Mouse (Mus musculus): ENCODE data around the gene Tepp. TPM values are rescaled to one million over a fixed set of nuclear protein-coding genes. Genes with fewer than 3 reads are reported as not detected.

The Tepp gene
- polyA plus RNA-seq, 1 experiment from 2014 or later, result 0.80 TPM

DNA sequence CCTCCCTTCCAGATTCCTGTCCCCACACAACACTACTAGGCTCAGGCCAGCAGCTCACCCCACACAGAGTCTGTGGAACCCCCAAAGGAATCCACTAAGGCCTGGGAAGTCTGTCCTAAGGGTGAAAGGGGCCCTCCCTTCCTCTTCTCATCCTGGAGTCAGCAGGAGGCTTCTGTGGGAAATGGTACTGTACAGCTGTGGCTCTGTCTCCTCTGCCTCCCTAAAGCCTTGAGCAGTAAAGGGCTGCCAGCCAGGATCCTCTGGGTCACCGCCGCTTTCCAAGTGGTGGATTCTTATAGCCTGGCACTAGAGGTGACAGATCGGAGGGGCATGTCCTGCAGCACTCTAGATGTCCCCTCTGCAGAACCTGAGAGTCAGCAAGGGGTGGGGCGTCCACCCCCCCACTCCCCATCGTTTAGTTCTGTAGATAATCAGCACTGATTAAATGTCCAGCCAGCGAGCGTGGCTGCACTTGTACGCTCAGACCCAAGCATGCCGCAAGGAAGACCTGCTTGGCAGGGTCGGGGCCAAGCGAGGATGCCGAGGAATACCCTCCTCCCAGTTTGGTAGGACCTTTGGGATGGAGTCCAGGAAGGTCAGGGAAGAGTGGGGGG, 63.1 kb downstream of the Tepp start:
- Histone ChIP-seq H3K4me2 (ENCODE audit: low read length) (no peak overlapping the region), H3K27ac (ENCODE audit: low read depth, low read length) (no peak overlapping the region), H3K4me1 (ENCODE audit: control insufficient read depth, insufficient read depth, low read length) (no peaks in the 10 kb centered on the region), H3K9ac (ENCODE audit: low read length) (no peak overlapping the region), H3K9me3 (replicated peaks; ENCODE audit: control insufficient read depth, low read length) (no peaks in the 10 kb centered on the region), H3K27me3 (replicated peaks; ENCODE audit: control insufficient read depth, insufficient read depth, low read length) (no peaks in the 10 kb centered on the region), H3K36me3 (ENCODE audit: control insufficient read depth, insufficient read depth, low read length) (peaks cover 46% of the 10 kb centered on the region), H3K4me3 (ENCODE audit: low read depth, low read length) (no peak overlapping the region)
- no peak for DNase-seq (ENCODE audit: low spot score)
- ATAC-seq, result no peak
- WGBS, result 87% methylated on average over 12 of the region's 12 CpGs

DNA sequence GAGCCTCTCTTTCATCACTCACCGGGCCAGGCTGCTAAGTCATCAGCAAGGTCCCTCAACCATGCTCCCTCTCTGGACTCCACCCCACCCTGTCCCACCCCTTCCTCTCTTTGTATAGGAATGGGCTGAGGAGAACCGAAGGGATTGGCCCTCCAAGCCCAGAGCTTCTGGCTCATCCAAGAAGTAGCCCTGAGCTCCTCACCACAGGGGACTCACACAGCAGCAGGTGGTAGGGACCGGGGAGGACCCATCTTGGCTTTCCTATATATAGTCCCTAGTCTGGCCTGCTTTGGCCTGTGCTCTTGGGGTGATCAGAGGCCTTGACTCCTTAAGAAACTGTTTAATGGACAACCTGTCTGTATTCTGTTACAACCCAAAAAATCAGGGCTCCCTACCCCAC, 64.1 kb downstream of the Tepp start:
- no peak overlapping the region for H3K4me3 ChIP-seq (ENCODE audit: low read depth, low read length)
- no peaks in the 10 kb centered on the region for H3K9me3 ChIP-seq (replicated peaks; ENCODE audit: control insufficient read depth, low read length)
- H3K4me1 ChIP-seq (ENCODE audit: control insufficient read depth, insufficient read depth, low read length), result no peaks in the 10 kb centered on the region
- no peak for DNase-seq (ENCODE audit: low spot score)
- ATAC-seq, result no peak
- H3K36me3 ChIP-seq (ENCODE audit: control insufficient read depth, insufficient read depth, low read length), result peaks cover 38% of the 10 kb centered on the region
- H3K27me3 ChIP-seq (replicated peaks; ENCODE audit: control insufficient read depth, insufficient read depth, low read length), result no peaks in the 10 kb centered on the region
- 82% methylated on average over 3 of the region's 3 CpGs for WGBS
- H3K4me2 ChIP-seq (ENCODE audit: low read length), result no peak overlapping the region
- H3K27ac ChIP-seq (ENCODE audit: low read depth, low read length), result no peak overlapping the region
- H3K9ac ChIP-seq (ENCODE audit: low read length), result no peak overlapping the region

DNA sequence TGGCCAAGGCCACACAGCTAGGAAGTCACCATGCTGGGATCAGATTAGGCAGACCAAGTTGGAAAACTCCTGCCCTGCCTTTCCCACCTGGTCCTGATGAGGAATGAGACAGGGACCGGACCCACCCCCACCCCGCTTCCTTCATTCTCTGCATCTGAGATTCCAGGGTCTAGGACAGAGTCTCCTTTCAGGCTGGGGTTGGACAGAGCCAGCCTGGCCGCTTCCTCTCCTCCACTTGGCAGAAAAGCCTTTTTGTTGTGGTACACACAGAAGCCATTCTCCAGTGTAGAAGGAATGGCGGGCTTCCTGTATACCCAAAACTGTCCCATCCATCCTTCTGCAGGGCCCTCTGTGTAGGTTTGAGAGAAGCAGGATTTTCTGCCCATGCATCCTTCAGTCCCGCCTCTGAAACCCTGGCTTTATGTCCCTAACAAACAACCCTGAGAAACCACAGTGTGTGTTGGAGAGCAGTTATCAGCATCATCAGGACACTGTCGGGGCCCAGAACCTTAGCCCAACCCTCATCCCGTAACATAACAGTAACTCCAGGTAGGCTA, 65.1 kb downstream of the Tepp start:
- peaks cover 28% of the 10 kb centered on the region for H3K36me3 ChIP-seq (ENCODE audit: control insufficient read depth, insufficient read depth, low read length)
- ATAC-seq (no peak), DNase-seq (ENCODE audit: low spot score) (no peak)
- no peaks in the 10 kb centered on the region for H3K4me1 ChIP-seq (ENCODE audit: control insufficient read depth, insufficient read depth, low read length)
- WGBS, result 89% methylated on average over 7 of the region's 7 CpGs
- no peaks in the 10 kb centered on the region for H3K27me3 ChIP-seq (replicated peaks; ENCODE audit: control insufficient read depth, insufficient read depth, low read length)
- H3K9me3 ChIP-seq (replicated peaks; ENCODE audit: control insufficient read depth, low read length), result no peaks in the 10 kb centered on the region
- H3K4me3 ChIP-seq (ENCODE audit: low read depth, low read length), result no peak overlapping the region
- H3K27ac ChIP-seq (ENCODE audit: low read depth, low read length), result no peak overlapping the region
- H3K9ac ChIP-seq (ENCODE audit: low read length), result no peak overlapping the region
- no peak overlapping the region for H3K4me2 ChIP-seq (ENCODE audit: low read length)

Other genes with a start within 250 kb of the Tepp start
- gene Katnb1, start 229.4 kb upstream of the Tepp start, polyA plus RNA-seq (2014; fragmentation: Nextera tagmentation; extraction: Ambion mirVana), result 26.2 and 37.0 TPM in 2 replicates
- 8.9 and 10.7 TPM in 2 replicates for gene Kifc3, start 107.8 kb upstream of the Tepp start, polyA plus RNA-seq (2014; fragmentation: Nextera tagmentation; extraction: Ambion mirVana)
- gene Cngb1, start 4.0 kb upstream of the Tepp start, polyA plus RNA-seq (2014; fragmentation: Nextera tagmentation; extraction: Ambion mirVana), result 0.52 and 0.58 TPM in 2 replicates
- 11.5 and 14.4 TPM in 2 replicates for gene Zfp319, start 21.4 kb downstream of the Tepp start, polyA plus RNA-seq (2014; fragmentation: Nextera tagmentation; extraction: Ambion mirVana)
- gene Usb1, start 21.7 kb downstream of the Tepp start, polyA plus RNA-seq (2014; fragmentation: Nextera tagmentation; extraction: Ambion mirVana), result 40.0 and 45.8 TPM in 2 replicates
- 10.3 and 12.5 TPM in 2 replicates for gene Mmp15, start 41.7 kb downstream of the Tepp start, polyA plus RNA-seq (2014; fragmentation: Nextera tagmentation; extraction: Ambion mirVana)
- 137 and 152 TPM in 2 replicates for gene Cfap20, start 124.3 kb downstream of the Tepp start, polyA plus RNA-seq (2014; fragmentation: Nextera tagmentation; extraction: Ambion mirVana)
- gene Csnk2a2, start 179.5 kb downstream of the Tepp start, polyA plus RNA-seq (2014; fragmentation: Nextera tagmentation; extraction: Ambion mirVana), result 14.3 and 15.5 TPM in 2 replicates
- gene Ccdc113, start 223.5 kb downstream of the Tepp start, polyA plus RNA-seq (2014; fragmentation: Nextera tagmentation; extraction: Ambion mirVana), result 1.9 and 2.2 TPM in 2 replicates

Measured in forebrain, embryonic 14.5 days (tissue).